Mouse (Mus musculus): ENCODE data around the gene Ifi35. TPM values are rescaled to one million over a fixed set of nuclear protein-coding genes. Genes with fewer than 3 reads are reported as not detected.

Gene Ifi35
- polyA plus RNA-seq, 1 experiment from 2014 or later = 2.7 TPM

DNA sequence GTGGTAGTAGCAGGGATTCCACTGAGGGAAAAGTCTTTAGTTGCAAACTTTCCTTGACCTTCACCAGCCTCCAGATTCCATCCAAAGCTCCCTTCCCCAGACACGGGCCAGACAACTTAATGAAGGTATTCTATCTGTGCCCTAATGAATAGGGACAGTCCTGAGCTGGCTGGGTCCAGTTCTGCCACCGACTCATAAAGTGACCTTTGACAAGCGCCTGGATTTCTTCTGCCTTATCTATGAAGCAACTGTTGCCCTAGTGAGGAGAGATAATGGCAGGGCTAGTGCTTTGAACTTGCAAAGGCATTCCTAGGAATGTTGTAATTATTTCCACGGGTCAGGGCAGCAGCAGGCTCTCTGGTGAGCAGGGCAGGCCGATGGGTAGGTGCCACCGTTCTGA is 32.7 kb downstream of the Ifi35 start:
- Histone ChIP-seq H3K27ac (ENCODE audit: low read depth, low read length) (no peak overlapping the region), H3K4me3 (ENCODE audit: low read depth, low read length) (no peak overlapping the region), H3K4me1 (ENCODE audit: control insufficient read depth, insufficient read depth, low read length) (peaks cover 35% of the 10 kb centered on the region), H3K27me3 (ENCODE audit: control insufficient read depth, insufficient read depth, low read length) (no peaks in the 10 kb centered on the region), H3K9ac (ENCODE audit: low read length) (no peak overlapping the region), H3K36me3 (ENCODE audit: control insufficient read depth, insufficient read depth, low read length) (no peaks in the 10 kb centered on the region), H3K4me2 (no peak overlapping the region), H3K9me3 (ENCODE audit: control insufficient read depth, low read length) (no peaks in the 10 kb centered on the region)
- no peak for ATAC-seq (ENCODE audit: low FRiP score)
- no peak for DNase-seq (ENCODE audit: low spot score, missing footprints)
- 83% methylated on average over 6 of the region's 6 CpGs for WGBS

DNA sequence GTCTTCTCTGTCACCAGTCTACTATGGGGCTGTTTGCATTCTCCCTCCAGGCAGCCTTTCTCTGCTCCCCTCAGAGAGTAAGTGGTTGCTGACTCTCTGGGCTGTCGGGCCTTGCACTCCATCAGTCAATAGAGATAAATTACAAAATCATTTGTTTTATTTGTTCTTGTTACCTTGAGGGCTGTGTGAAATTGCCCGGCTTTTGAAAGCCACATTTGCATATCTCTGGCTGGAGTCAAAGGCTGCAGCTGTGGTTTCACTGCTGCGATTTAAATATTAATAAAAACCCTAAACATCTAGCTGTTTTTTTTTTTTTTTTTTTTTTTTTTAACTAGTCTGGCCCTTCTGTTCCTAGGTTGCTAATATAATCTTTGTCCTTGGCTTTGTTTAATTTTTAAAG is 35.6 kb downstream of the Ifi35 start:
- Histone ChIP-seq H3K9me3 (ENCODE audit: control insufficient read depth, low read length) (no peaks in the 10 kb centered on the region), H3K36me3 (ENCODE audit: control insufficient read depth, insufficient read depth, low read length) (0 out of 2 replicates have a peak, but pooled peaks cover 2% of the 10 kb centered on the region), H3K27me3 (ENCODE audit: control insufficient read depth, insufficient read depth, low read length) (no peaks in the 10 kb centered on the region), H3K9ac (ENCODE audit: low read length) (no peak overlapping the region), H3K4me2 (no peak overlapping the region), H3K4me3 (ENCODE audit: low read depth, low read length) (no peak overlapping the region), H3K27ac (ENCODE audit: low read depth, low read length) (no peak overlapping the region; the same call in 1 of the 2 replicates), H3K4me1 (ENCODE audit: control insufficient read depth, insufficient read depth, low read length) (peaks cover 22% of the 10 kb centered on the region)
- WGBS = 31% methylated on average over 3 of the region's 3 CpGs
- ATAC-seq (ENCODE audit: low FRiP score) (no peak), DNase-seq (ENCODE audit: low spot score, missing footprints) (no peak)

DNA sequence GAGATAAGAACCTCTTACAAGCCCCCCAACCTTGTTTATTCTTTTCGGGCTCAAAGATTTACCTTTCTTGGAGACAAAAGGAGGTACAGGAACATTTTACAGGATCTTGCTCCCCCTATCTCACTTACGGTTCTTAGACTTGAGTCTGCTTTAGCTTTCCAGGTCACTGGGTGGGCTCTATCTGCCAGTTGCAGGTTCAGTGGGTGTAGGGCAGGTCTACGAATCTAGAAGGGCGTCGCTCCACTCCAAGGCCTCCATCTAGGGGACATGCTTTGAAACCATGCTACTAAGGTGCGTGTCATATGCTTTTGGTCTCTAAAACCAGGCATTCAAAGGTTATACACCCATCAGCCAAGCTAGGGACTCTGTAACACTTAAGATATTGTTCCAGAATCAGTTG is 36.0 kb downstream of the Ifi35 start:
- H3K9ac ChIP-seq (ENCODE audit: low read length) = no peak overlapping the region
- no peak overlapping the region for H3K4me2 ChIP-seq
- no peak for ATAC-seq (ENCODE audit: low FRiP score)
- 81% methylated on average over 6 of the region's 6 CpGs for WGBS
- peak overlapping the region; percentile 4; the same call in 1 of the 2 replicates for H3K27ac ChIP-seq (ENCODE audit: low read depth, low read length)
- H3K36me3 ChIP-seq (ENCODE audit: control insufficient read depth, insufficient read depth, low read length) = 0 out of 2 replicates have a peak, but pooled peaks cover 2% of the 10 kb centered on the region
- H3K9me3 ChIP-seq (ENCODE audit: control insufficient read depth, low read length) = no peaks in the 10 kb centered on the region
- no peak for DNase-seq (ENCODE audit: low spot score, missing footprints)
- H3K4me1 ChIP-seq (ENCODE audit: control insufficient read depth, insufficient read depth, low read length) = peaks cover 18% of the 10 kb centered on the region
- H3K27me3 ChIP-seq (ENCODE audit: control insufficient read depth, insufficient read depth, low read length) = no peaks in the 10 kb centered on the region
- no peak overlapping the region for H3K4me3 ChIP-seq (ENCODE audit: low read depth, low read length)

DNA sequence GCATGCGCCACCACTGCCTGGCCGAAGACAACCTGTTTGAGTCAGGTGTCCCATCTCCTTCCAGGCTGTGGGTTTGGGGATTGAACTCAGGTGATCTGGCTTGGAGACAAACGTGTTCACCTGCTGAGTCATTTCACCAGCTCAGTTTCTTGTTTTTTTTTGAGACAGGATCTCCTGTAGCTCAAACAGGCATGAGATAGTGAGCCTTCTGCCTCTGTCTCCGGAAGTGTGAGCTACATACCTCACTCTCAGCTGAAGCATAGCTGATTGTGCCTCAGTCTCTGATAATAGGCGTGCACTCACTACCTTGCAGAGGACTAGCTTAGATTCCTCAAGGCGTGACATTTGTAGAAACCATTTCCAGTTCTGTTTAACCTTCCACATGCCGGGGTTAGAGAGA is 36.6 kb downstream of the Ifi35 start:
- Histone ChIP-seq H3K27ac (ENCODE audit: low read depth, low read length) (peak overlapping the region; percentile 27; the same call in 1 of the 2 replicates), H3K9ac (ENCODE audit: low read length) (no peak overlapping the region), H3K9me3 (ENCODE audit: control insufficient read depth, low read length) (no peaks in the 10 kb centered on the region), H3K4me2 (no peak overlapping the region), H3K4me3 (ENCODE audit: low read depth, low read length) (no peak overlapping the region), H3K4me1 (ENCODE audit: control insufficient read depth, insufficient read depth, low read length) (peaks cover 13% of the 10 kb centered on the region), H3K36me3 (ENCODE audit: control insufficient read depth, insufficient read depth, low read length) (0 out of 2 replicates have a peak, but pooled peaks cover 4% of the 10 kb centered on the region), H3K27me3 (ENCODE audit: control insufficient read depth, insufficient read depth, low read length) (no peaks in the 10 kb centered on the region)
- WGBS = 88% methylated on average over 7 of the region's 7 CpGs
- DNase-seq (ENCODE audit: low spot score, missing footprints) (no peak), ATAC-seq (ENCODE audit: low FRiP score) (no peak)

DNA sequence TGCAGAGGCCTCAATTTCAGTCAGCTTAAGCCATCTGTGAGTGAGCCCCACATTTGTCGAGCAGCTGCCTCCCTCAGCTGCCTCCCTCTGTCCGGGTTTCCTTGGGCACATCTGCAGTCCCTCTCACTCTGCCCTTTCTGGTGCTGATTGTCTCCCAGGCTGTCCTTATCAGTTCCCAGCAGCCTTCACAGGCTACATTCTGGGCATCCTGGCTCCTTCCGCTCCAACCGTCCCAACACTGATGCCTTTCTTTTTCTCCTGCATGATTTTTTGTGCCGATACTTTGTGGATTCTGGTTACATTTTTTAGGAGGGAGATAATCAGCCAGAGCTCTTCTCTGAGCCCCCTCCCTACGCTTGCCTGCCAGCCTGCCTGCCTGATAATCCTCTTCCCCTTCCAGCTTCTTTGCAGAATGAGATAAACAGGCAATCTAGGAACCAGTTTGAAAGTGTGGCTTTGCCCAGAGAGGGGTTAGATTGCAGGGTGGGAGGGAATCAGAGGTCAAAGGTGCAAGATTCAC is 37.4 kb downstream of the Ifi35 start:
- 0 out of 2 replicates have a peak, but pooled peaks cover 8% of the 10 kb centered on the region for H3K4me1 ChIP-seq (ENCODE audit: control insufficient read depth, insufficient read depth, low read length)
- no peak overlapping the region for H3K4me3 ChIP-seq (ENCODE audit: low read depth, low read length)
- 50% methylated on average over 6 of the region's 6 CpGs for WGBS
- no peak overlapping the region for H3K4me2 ChIP-seq
- peak overlapping the region; percentile 24; the same call in 1 of the 2 replicates for H3K9ac ChIP-seq (ENCODE audit: low read length)
- H3K27me3 ChIP-seq (ENCODE audit: control insufficient read depth, insufficient read depth, low read length) = no peaks in the 10 kb centered on the region
- DNase-seq (ENCODE audit: low spot score, missing footprints) (no peak), ATAC-seq (ENCODE audit: low FRiP score) (peak; percentile 40; the same call in 1 of the 2 replicates)
- H3K9me3 ChIP-seq (ENCODE audit: control insufficient read depth, low read length) = no peaks in the 10 kb centered on the region
- peak overlapping the region; percentile 51 for H3K27ac ChIP-seq (ENCODE audit: low read depth, low read length)
- H3K36me3 ChIP-seq (ENCODE audit: control insufficient read depth, insufficient read depth, low read length) = 0 out of 2 replicates have a peak, but pooled peaks cover 4% of the 10 kb centered on the region

DNA sequence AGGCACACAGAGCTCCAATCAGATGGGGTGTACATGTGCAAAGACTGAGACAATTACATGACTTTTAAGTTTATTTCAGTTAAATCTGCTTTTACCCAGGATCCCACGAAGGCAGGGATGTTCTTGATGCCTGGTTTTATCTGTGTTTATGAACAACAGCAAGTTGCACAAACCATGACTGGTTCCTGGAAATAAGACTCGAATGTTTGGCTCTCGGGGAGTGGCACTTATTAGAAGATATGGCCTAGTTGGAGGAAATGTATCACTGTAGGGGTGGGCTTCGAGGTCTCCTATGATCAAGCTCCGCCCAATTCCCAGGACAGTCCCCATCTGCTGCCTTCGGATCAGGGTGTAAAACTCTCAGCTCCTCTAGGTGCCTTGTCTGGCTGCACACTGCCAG is 37.9 kb downstream of the Ifi35 start:
- Histone ChIP-seq H3K4me3 (ENCODE audit: low read depth, low read length) (no peak overlapping the region), H3K27ac (ENCODE audit: low read depth, low read length) (peak overlapping the region; percentile 51; the same call in 1 of the 2 replicates), H3K9ac (ENCODE audit: low read length) (no peak overlapping the region), H3K27me3 (ENCODE audit: control insufficient read depth, insufficient read depth, low read length) (no peaks in the 10 kb centered on the region), H3K36me3 (ENCODE audit: control insufficient read depth, insufficient read depth, low read length) (0 out of 2 replicates have a peak, but pooled peaks cover 4% of the 10 kb centered on the region), H3K9me3 (ENCODE audit: control insufficient read depth, low read length) (no peaks in the 10 kb centered on the region), H3K4me1 (ENCODE audit: control insufficient read depth, insufficient read depth, low read length) (0 out of 2 replicates have a peak, but pooled peaks cover 8% of the 10 kb centered on the region), H3K4me2 (no peak overlapping the region)
- ATAC-seq (ENCODE audit: low FRiP score) (no peak), DNase-seq (ENCODE audit: low spot score, missing footprints) (no peak)
- WGBS = 81% methylated on average over 6 of the region's 6 CpGs

DNA sequence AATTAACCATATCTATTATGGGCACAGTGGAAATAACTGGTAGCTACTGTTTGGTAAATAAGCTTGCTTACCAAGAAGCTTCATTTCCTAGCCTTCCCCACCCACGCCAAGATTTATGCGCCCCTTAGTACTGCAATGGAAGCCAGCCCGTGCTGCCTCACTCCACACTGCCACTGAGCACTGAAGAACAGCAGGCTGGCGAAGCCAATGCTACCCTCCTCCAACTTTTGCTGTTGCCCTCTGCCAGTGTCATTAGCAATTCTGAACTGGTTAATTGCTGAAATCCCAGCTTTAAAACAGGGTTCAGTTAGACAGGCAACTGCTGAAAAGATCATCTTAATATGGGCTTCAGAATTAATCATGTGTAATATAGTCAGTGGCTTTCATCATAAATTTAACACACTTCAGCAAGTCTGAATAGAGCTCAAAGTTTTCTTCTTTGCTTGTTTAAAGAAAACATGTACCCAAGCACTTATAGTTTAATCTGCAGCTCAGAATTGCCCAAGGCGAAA is 58.1 kb downstream of the Ifi35 start:
- ATAC-seq (ENCODE audit: low FRiP score) (no peak), DNase-seq (ENCODE audit: low spot score, missing footprints) (no peak)
- no peaks in the 10 kb centered on the region for H3K9me3 ChIP-seq (ENCODE audit: control insufficient read depth, low read length)
- no peak overlapping the region for H3K9ac ChIP-seq (ENCODE audit: low read length)
- no peak overlapping the region for H3K4me2 ChIP-seq
- 84% methylated on average over 5 of the region's 5 CpGs for WGBS
- H3K4me1 ChIP-seq (ENCODE audit: control insufficient read depth, insufficient read depth, low read length) = no peaks in the 10 kb centered on the region
- H3K36me3 ChIP-seq (ENCODE audit: control insufficient read depth, insufficient read depth, low read length) = peaks cover 10% of the 10 kb centered on the region
- no peak overlapping the region for H3K4me3 ChIP-seq (ENCODE audit: low read depth, low read length)
- H3K27me3 ChIP-seq (ENCODE audit: control insufficient read depth, insufficient read depth, low read length) = no peaks in the 10 kb centered on the region
- no peak overlapping the region for H3K27ac ChIP-seq (ENCODE audit: low read depth, low read length)

DNA sequence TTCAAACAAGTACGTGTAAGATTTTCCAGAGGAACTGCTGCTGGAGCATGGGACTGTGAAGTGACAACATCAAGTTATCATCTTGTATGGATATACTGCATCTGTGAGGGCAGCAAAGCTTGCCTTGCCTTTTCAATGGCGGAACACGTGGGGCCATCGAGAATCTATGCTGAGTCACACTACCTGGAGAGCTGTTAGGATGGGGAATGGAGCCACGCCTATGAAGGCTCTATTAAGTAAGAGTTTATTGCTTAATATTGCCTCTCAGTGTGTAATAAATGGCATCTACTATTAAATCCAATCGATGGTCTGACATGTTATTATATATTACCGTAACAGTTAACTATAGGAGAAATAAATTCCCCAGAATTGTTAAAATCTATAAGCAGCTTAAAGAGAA is 58.9 kb downstream of the Ifi35 start:
- WGBS = 95% methylated on average over 7 of the region's 7 CpGs
- peaks cover 10% of the 10 kb centered on the region for H3K36me3 ChIP-seq (ENCODE audit: control insufficient read depth, insufficient read depth, low read length)
- DNase-seq (ENCODE audit: low spot score, missing footprints) (no peak), ATAC-seq (ENCODE audit: low FRiP score) (no peak)
- no peak overlapping the region for H3K4me2 ChIP-seq
- no peaks in the 10 kb centered on the region for H3K9me3 ChIP-seq (ENCODE audit: control insufficient read depth, low read length)
- H3K27ac ChIP-seq (ENCODE audit: low read depth, low read length) = no peak overlapping the region
- no peaks in the 10 kb centered on the region for H3K4me1 ChIP-seq (ENCODE audit: control insufficient read depth, insufficient read depth, low read length)
- H3K4me3 ChIP-seq (ENCODE audit: low read depth, low read length) = no peak overlapping the region
- H3K9ac ChIP-seq (ENCODE audit: low read length) = no peak overlapping the region
- H3K27me3 ChIP-seq (ENCODE audit: control insufficient read depth, insufficient read depth, low read length) = no peaks in the 10 kb centered on the region
